Mouse (Mus musculus) 3134 (cell line): ENCODE results near the gene Grid1.

Source experiments
- DNase-seq: peaks from one replicate; pipeline ENCODE4 v3.0.0-alpha.2; 2011; ENCODE audit warnings: low spot score; ENCODE audit not compliant: insufficient read length; ENCODE audit errors: extremely low read depth

The Grid1 gene

DNA sequence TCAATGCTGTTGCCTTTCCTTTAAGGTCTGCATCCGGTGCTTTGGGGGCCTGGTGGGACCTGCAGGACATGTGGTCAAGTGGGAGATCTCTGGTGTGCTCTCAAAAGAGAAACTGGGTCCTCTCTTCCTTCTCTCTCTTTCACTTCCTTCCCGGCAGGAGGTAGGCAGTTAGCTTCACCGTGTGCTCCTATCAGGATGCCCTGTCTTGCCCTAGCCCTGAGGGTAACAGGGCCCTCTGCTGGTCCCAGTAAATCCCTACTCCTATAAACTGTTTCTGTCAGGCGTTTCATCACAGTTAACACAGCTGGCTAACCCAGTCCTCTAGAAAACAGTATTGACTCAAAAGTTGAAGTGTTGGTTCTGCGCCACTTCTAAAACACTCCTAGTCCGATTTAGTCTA is 9.9 kb downstream of the Grid1 start:
- DNase-seq = no peak

DNA sequence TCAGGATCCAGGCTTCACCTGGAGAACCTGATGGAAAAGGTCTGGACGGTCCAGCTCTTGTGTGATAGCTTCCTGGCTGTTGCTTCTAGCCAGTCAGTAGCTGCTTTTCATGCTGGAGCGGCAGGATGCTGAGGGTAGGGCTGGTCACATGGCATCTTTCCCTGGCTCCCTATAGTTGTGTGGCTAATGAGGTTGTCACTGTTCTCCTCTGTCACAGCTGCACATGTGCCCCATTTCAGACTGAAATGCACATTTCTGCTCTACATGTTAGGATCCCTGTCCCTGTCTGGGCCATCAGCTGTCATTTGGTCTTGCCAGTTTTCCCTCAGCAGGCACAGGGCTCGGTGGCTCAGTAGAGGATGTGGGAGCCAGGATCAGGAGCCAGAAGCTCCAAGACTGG is 17.2 kb downstream of the Grid1 start:
- no peak for DNase-seq

DNA sequence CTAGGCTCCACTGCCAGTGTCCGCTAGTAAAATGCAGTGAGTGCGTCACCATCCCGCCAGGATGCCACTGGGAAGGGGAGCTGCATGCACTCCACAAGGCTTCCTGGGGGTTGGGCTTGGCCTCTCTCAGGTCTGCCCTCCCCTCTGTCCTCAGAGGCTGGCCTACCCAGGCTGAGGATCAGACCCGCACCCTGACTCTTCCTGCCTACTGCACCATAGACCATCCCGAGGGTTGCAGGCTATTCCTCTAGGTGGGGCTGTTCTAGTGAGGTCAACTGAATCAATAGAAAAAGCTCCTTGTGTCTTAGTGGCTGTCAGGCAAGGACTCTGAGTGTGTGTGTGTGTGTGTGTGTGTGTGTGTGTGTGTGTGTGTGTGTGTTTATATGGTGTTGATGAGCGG is 19.1 kb downstream of the Grid1 start:
- DNase-seq = no peak

DNA sequence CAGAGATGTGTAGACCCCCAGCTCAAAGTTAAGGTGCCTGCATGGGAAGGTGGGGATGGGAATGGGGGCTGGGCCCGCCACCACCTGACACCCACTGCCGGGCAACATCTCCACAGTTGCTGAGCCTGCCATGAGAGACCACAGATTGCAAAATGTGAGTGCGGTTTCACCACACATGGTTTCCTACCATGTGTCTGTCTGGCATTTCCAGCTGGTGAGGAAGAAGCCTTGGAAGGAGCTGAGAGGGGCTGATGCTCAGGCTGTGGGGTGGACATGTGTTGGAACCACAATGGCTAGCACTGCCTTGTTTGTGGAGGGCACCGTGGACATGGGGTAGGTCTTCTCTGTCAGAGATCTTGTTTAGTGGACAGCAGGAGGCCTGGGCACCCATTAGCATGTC is 20.0 kb downstream of the Grid1 start:
- DNase-seq = no peak

DNA sequence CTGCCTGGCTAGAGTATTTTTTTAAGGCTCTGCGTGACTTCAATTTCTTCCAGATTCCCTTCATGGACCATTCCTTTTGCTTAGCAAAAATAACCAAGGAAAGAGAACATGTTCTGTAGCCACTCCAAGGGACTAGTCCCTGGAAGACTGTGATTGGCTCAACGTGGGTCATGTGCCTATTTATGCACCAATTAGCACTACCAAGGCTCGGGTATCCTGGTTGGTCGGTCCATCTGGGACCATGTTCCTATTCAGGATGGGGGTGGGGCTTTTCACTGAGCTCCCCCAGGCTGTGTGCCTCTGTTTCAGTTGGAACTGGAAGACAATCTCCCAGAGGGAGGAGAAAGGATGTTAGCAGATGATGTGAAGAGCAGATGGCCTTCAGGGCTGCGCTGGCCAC is 23.7 kb downstream of the Grid1 start:
- no peak for DNase-seq

DNA sequence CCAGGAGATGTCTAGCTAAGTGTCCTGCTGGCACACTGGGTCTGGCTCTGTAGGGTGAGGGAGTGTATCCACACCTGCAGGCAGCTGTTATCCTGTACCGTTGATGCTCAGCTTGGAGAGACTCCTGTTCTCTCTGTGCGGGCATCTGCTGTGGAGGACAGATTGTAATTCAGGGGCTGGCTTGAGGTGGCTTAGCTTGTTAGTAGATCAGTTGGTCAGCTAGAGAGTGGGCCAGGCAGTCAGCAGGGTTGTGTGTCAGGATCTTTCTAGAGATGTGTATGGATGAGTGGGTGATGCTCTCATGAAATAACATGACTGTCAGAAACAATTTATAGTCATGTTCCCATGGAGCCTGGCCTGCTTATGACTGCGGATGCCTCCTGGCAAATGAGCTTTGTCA is 24.3 kb downstream of the Grid1 start:
- DNase-seq = no peak

DNA sequence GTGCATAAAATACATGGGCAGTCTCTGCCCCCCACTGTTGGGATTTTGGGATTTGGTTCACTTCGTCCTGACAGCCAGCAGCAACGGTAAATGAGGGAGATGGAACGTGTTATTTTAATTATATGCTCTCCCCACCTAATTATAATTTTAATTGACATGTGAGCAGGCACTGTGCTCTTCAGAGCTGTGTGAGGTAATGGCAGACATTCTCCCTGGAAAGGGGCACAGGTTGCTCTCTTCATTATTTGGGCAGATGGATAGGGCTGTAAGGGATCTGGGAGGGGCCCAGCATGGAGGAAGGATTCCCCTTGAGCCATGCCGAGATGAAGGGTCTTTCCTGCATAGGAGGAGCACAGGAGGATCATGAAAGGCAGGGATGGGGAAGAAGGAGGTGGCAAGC is 26.9 kb downstream of the Grid1 start:
- no peak for DNase-seq

DNA sequence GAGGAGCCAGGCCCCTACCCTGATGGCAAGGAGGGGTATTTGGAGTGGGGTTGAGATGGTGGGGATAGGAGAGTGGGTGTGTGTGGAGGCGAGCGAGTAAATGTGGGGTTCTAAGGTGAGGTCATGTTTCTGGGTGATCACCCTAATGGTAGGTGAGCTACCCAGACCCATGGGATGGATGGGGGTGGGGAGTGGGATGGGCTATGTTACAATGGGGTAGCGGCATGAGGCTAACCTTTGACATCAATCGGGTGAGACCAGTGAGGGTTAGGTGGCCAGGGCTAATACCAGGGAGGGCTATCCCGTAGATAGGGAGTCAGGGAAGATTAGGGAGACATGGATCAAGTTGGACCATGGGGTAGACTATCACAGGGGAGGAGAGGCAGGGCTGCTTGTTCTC is 27.7 kb downstream of the Grid1 start:
- DNase-seq = no peak

DNA sequence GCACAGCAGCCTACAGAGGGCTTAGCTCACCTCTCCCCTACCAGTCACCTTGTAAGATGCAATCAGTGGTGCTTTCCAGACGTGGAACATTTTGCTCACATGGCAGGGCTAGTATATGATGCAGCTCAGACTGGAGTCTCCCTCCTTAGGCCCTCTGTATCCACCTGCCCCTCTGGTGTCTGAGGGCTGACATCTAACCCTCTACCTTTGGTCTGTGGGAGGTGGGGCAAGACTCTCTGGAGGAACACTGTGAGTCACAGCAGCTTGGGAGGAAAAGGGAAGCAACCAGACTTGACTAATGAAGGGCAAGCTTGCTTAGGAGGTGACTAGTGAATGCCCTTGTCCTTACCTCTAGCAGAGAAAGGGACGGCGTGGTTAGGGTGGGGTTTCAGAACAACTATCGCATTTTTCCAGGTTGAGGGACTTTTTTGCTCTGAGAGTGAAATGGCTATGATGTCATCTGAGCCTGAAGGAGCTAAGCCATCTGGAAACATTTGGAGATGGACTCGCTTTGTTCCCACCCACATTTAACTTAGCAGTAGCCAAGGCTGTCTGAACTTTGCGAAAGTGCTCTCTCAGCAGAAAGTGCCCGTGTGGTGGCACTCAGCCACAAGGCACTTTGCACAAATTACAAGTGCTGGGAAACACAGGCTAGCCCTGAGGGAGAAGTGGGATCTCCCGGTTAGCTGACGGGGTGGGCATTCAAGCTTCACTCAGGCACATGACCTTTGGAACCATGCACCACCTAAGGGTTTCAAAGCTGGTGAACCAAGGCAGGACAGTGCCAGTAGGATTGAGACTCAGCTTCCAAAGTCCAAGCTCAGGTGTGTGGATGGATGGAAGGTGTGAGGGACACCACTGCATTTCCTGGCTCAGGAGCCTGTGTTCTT is 41.2 kb downstream of the Grid1 start:
- DNase-seq = no peak

DNA sequence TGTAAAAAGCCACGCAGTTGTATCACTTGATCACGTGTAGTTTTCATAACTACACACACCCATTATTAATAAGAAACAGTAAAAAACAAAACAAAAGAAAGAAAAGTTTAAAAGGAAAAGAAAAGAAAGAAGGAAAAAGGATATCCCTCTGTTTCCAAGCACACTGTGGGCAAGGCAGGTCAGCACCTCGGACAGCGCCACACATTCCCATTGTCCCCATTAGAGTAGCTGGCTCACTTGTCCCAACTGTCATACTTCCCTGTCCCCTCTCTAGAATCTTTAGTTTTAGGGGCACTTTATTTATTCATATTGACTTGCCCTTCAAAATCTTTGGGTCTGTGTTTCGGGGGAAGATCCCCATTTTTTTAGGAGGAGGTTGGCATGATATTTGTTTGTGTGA is 47.4 kb downstream of the Grid1 start:
- DNase-seq = no peak

DNA sequence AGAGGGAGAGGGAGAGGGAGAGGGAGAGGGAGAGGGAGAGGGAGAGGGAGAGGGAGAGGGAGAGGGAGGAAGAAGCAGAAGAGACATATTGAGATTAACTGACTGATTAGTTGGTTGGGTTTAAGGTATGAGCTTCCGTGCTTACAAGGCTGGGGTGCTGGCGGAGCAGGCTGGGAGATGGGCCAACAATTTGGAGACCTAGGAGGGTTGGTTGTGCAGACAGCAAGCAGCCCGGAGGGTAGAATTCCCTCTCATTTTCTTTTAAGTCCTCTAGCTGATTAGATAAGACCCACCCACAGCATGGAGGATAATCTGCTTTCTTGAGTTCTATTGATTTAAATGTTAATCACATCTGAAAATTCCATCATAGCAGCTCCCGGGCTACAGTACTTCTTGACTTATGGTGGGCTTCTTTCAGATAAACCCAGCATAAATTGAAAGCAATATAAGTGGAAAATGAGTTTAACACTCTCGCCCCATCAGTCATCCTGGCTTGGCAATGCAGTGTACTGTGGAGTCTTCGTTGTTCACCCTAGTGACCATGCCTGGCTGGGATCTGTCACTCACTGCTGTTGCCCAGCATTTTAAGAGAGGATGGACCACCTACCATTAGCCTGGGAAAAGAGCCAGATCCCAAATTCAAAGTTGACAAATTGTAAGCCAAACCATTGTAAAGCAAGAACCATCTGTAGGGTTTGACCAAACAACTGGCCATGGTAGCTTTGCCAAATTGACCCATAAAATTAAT is 48.8 kb downstream of the Grid1 start:
- DNase-seq = no peak

DNA sequence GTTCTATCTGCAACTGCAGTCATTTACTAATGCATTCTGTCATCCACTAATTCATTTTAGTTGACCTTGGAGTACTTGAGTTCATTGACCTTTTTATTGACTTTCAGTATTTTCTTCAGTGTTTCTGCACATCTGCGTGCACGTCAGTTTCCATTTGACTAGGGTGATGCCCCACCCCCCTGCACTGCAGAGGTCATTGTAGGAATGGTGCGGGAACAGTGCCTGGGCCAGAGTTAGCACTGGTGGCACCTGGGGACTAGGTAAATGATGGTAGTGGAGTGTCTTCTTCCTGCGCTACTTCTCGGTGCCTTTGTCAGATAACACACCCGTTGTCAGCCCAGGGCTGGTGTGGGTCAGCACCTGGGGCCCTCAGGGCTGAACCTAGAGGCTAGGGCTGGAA is 60.1 kb downstream of the Grid1 start:
- no peak for DNase-seq

DNA sequence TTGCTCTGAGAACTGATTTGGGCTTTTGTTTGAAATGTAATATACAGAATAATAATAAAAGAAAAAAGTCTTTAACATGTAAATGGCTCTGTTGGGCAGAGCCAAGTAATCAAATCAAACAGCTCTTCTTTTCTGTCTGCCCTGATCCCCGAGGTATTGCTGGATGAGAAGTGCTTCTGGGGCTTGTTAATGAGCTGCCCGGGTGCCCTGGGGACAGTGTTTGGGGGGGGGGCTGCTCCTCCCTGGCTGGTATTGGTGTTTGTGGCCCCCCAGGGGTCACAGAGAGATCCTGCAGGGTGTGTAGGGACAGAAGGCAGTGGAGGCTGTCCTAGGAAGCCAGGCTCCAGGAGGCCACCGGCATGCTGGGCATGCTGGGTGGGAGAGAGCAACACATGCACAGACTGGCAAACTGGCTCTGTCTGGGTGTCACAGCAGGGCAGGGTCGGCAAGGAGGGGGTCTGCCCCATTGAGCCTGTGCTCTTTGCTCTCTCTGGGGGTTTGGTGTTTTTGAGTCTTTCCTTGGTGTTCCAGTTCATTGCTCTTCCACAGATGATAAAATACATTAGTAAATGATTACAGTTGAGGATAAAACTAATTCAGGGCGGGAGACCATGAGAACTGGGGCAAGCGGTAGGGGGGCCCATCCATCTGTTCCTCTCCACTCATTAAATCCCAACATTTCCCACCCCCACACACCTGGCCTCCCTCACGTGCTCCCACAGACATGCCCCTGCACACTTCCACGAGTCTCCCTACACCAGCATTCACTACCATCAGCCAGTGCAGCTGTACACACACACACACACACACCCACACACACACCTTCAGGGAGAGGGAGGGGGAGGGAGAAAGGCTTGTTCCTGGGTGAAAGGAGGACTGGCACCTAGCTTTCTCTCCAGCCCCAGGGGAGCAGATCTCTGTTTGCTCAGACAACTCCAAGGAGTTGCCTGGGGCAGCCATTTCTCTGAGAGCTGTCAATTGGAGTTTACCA is 60.8 kb downstream of the Grid1 start:
- no peak for DNase-seq

DNA sequence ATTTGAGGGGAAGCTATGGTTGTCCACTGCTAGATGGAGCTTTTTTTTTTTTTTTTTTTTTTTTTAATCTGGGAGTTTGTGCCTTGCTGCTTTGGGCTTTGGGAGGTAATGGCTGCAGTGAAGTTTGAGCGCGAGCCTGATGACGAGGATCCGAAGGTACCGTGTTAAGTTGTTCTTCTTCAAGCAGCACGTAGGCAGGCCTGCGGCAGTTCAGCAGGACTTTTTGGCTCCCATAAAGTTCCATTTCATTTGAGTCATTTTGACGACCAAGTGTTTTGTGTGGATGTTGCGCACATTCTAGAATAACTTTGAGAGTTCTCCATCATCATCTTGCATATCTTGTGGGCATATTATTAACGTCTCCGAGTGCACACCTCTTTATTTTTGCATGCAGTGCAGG is 64.3 kb downstream of the Grid1 start:
- no peak for DNase-seq

DNA sequence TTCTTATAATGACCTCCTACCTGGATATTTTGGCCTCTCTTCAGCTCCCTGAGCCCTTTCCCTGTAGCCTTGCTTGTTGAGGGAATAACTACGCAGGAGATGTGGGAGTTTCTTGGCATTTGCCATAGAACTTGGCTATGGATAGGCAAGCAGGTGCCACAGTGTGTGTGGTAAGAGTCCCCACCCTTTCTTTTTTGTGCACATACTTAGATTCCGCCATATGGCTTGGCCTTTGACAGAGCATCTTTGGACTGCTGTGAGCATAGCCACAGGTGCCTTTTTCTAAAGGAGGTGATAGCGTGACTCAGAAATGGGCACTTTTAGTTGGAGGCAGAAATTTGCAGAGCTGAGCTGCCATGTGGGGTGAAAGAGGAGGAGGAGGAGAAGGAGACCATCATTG is 64.7 kb downstream of the Grid1 start:
- DNase-seq = no peak

DNA sequence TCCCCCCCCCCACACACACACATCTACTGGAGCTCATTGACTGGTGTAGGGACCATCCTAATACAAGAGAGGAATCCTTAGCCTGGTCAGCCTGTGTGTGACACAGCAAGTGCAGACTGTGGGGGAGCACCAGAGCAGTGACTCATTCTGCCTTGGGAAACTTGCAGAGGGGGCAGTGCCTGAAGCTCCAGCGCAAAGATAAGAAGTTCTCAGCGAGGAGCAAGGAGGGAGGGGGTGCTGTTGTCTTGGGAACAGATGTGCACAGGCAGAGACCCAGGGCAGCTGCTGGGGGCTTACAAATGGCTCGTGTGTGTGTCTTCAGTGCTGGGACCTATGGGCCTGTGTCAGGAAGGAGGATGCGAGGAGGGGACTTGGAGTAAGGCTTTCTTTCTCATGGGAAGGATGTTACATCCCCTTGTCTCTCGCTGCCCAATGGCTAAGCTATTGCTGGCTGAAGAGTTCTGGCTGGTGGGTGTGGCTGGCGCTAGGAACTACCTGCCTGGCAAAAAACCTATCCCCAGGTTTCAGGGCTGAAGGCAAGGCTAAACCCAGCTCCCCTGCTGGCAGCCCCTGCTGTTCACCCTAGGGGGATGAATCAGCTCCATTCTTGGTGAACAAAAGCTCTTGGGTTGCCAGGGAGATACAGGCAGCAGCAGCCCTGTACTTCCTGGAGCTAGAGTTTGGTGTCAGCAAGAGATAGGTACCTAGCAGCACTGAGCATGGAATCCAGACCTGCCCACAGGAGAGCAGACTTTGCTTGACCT is 72.0 kb downstream of the Grid1 start:
- no peak for DNase-seq

DNA sequence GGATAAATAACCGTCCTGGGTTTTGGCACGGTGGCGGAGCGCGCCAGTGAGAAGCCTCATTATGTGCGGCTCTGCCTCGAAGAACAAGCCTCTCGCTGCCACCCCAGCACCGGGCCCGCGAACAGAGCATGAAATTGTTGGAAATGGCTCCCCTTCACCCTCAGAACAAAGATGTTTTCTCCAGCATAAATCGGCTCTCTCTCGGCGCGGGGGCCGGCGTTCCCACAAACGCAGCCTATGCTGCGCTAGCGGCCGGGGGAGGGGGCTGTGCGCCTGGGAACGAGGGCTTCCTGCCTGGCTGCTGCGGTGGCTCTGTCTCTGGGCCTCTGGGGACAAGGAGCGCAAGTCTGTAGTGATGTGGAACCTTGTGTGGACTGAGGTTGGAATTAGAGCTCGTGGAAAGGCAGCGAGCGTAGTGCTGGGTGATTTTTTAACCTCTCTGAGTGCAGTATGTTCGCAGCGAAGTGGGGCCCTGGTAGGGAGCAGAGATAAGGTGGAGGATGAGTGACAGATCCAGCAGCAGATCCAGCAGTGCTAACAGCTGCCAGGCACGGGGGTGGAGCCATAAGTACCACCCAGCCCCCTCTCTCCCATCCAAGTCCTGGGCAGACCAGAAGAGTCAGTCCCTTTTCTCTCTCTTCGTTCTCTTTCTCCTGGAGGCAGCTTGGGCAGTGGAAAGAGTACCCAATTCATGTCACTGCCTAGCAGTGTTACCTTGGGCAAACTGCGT is 76.5 kb downstream of the Grid1 start:
- DNase-seq = no peak

DNA sequence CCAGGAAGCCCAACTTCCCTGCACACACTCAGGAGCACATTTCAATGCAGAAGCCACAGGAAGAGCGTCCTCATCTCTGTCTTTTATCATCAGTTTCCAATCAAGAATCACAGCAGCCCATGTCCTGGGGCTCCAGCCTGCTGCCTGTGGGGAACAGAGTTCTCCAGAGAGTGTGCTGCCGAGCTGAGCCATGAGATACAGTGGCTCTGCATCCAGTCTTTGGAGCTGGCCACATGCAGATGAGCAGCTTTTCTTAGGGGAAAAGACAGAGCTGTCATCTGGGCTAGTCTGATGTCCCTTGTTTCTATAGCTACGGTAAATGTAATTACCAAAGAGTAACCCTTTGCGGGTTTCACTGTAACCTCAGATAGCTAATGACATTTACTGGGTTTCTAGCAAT is 83.9 kb downstream of the Grid1 start:
- DNase-seq = no peak

DNA sequence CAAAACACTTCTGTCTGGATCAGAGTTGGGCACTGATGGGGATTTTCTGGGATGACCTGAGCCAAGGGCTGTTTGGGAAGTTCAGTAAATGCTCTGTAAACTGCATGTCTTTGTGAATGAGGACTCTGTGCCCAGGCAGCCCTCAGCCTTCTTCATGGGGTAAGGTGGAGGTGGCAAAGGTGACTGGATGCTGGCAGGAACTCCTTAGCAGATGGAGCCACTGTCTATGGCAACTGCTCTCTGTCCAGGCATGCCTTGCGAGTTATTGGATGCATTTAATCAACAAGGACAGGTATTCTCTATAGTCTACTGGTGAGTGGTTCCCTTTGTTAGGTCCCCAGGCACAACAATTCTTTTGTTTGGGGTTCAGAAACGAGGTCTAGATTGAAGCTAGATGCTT is 85.8 kb downstream of the Grid1 start:
- no peak for DNase-seq

DNA sequence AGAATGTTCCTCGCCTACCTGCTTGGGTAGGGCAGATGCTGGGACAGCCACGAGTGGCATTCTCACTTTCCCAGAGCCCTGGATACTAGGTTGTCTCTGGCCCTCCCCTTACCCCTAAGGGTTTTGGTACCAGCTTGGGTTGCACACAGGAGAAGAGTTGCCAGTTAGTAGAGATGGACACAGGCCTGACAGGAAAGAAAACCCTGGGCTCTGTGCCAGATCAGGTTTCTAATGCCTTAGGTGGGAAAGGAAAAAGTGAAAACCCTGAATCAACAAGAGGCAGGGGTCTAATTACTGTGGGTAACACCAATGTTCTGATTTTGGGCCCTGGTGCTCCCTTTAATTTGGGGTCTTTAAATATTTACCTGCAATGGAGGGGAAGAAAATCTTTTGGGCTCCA is 88.5 kb downstream of the Grid1 start:
- no peak for DNase-seq
